Mouse (Mus musculus): ENCODE measurements at regions not wholly inside any gene's neighbourhood (a gene's known extent, or its start where the extent isn't known, plus 50 kb on each side); places are given as distances from the start of the nearest gene placed in this dataset.
"Not testable (repeated sequence)": the region's sequence is repeated elsewhere in the genome, so short reads cannot be mapped to it uniquely, and the experiment has no call there.

- H3K4me1 ChIP-seq, result peaks cover 6% of the 10 kb centered on the region
- WGBS, result 82% methylated on average over 7 of the region's 7 CpGs
- H3K36me3 ChIP-seq, result no peaks in the 10 kb centered on the region
- H3K27me3 ChIP-seq, result no peaks in the 10 kb centered on the region
- no peaks in the 10 kb centered on the region for H3K9me3 ChIP-seq (replicated peaks)
- no peak overlapping the region for H3K4me3 ChIP-seq (replicated peaks)
- H3K4me2 ChIP-seq (replicated peaks), result no peak overlapping the region
- no peak for ATAC-seq (ENCODE audit: insufficient number of reproducible peaks, low FRiP score, low TSS enrichment, low read depth)
- no peak overlapping the region for H3K9ac ChIP-seq
- no peak overlapping the region for H3K27ac ChIP-seq (replicated peaks)
These were observed 55.2 kb downstream of the Gm12728 start for GRCm38 (mm10) chr4:105844675-105845466.

DNA sequence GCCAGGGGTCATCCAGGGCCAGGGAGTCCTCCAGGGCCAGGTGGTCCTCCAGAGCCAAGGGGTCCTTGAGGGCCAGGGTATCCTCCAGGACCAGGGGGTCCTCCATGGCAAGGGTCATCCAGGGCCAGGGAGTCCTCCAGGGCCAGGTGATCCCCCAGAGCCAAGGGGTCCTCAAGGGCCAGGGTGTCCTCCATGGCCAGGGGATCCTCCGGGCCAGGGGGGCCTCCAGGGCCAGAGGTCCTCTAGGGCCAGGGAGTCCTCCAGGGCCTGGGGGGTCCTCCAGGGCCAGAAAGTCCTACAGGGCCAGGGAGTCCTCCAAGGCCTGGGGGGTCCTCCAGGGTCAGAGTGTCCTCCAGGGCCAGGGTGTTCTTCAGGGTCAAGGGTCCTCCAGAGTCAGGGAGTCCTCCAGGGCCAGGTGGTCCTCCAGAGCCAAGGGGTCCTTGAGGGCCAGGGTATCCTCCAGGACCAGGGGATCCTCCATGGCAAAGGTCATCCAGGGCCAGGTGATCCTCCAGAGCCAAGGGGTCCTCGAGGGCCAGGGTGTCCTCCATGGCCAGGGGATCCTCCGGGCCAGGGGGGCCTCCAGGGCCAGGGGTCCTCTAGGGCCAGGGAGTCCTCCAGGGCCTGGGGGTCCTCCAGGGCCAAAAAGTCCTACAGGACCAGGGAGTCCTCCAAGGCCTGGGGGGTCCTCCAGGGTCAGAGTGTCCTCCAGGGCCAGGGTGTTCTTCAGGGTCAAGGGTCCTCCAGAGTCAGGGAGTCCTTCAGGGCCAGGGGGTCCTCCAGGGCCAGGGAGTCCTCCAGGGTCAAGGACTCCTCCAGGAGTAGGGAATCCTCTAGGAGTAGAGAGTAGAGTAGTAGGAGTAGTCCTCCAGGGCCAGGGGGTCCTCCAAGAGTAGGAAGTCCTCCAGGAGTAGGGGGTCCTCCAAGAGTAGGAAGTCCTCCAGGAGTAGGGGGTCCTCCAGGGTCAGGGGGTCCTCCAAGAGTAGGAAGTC lies 56.6 kb downstream of the Gm12728 start:
- not testable (repeated sequence) for H3K27ac ChIP-seq (replicated peaks); ATAC-seq (ENCODE audit: insufficient number of reproducible peaks, low FRiP score, low TSS enrichment, low read depth); H3K4me2 ChIP-seq (replicated peaks); H3K9ac ChIP-seq; H3K4me3 ChIP-seq (replicated peaks); H3K4me1 ChIP-seq; H3K36me3 ChIP-seq; H3K27me3 ChIP-seq; H3K9me3 ChIP-seq (replicated peaks)
- 96% methylated on average over 3 of the region's 3 CpGs for WGBS

DNA sequence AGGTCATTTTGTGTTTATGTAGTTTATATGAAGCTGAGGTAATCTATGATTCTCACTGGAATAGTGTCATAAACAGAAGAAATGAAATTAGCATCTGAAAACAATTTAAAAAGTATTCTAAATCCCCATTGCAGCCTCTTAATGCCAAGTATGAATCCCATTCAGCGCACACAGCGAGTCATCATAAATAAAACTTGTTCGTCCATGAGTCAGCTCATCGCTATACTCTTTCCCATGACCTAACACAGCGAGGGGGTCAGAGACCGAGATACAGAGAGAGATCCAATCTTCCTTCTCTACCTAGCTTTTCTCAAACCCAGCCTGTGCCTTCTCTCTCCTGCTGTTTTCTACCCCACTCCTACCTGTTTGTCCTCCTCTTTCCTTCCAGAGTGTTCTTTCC lies 63.4 kb downstream of the Gm12728 start:
- Histone ChIP-seq H3K4me2 (replicated peaks) (no peak overlapping the region), H3K36me3 (no peaks in the 10 kb centered on the region), H3K9ac (no peak overlapping the region), H3K27ac (replicated peaks) (0 out of 2 replicates have a peak overlapping the region, but pooled peaks have one; percentile 34), H3K27me3 (no peaks in the 10 kb centered on the region), H3K9me3 (replicated peaks) (no peaks in the 10 kb centered on the region), H3K4me3 (replicated peaks) (no peak overlapping the region), H3K4me1 (no peaks in the 10 kb centered on the region)
- ATAC-seq (ENCODE audit: insufficient number of reproducible peaks, low FRiP score, low TSS enrichment, low read depth), result no peak
- 68% methylated on average over 6 of the region's 6 CpGs for WGBS

GRCm38 (mm10) chr4:105859052-105859864 lies 69.6 kb downstream of the Gm12728 start:
- Histone ChIP-seq H3K4me2 (replicated peaks) (no peak overlapping the region), H3K9ac (no peak overlapping the region), H3K27ac (replicated peaks) (no peak overlapping the region), H3K4me3 (replicated peaks) (no peak overlapping the region), H3K36me3 (no peaks in the 10 kb centered on the region), H3K9me3 (replicated peaks) (no peaks in the 10 kb centered on the region), H3K4me1 (peaks cover 20% of the 10 kb centered on the region), H3K27me3 (no peaks in the 10 kb centered on the region)
- WGBS, result 53% methylated on average over 15 of the region's 15 CpGs
- peak; percentile 17 for ATAC-seq (ENCODE audit: insufficient number of reproducible peaks, low FRiP score, low TSS enrichment, low read depth)

GRCm38 (mm10) chr4:105860930-105861653 lies 71.4 kb downstream of the Gm12728 start:
- H3K27ac ChIP-seq (replicated peaks), result peak overlapping the region; percentile 51
- H3K4me2 ChIP-seq (replicated peaks), result no peak overlapping the region
- no peaks in the 10 kb centered on the region for H3K36me3 ChIP-seq
- WGBS, result 15% methylated on average over 11 of the region's 11 CpGs
- peaks cover 20% of the 10 kb centered on the region for H3K4me1 ChIP-seq
- no peak overlapping the region for H3K4me3 ChIP-seq (replicated peaks)
- peak; percentile 83 for ATAC-seq (ENCODE audit: insufficient number of reproducible peaks, low FRiP score, low TSS enrichment, low read depth)
- no peak overlapping the region for H3K9ac ChIP-seq
- no peaks in the 10 kb centered on the region for H3K9me3 ChIP-seq (replicated peaks)
- H3K27me3 ChIP-seq, result no peaks in the 10 kb centered on the region

GRCm38 (mm10) chr4:105861654-105862037 lies 72.0 kb downstream of the Gm12728 start:
- no peaks in the 10 kb centered on the region for H3K27me3 ChIP-seq
- H3K9me3 ChIP-seq (replicated peaks), result no peaks in the 10 kb centered on the region
- no peak overlapping the region for H3K4me3 ChIP-seq (replicated peaks)
- no peak for ATAC-seq (ENCODE audit: insufficient number of reproducible peaks, low FRiP score, low TSS enrichment, low read depth)
- peak overlapping the region; percentile 51 for H3K27ac ChIP-seq (replicated peaks)
- H3K9ac ChIP-seq, result no peak overlapping the region
- peaks cover 20% of the 10 kb centered on the region for H3K4me1 ChIP-seq
- H3K4me2 ChIP-seq (replicated peaks), result no peak overlapping the region
- H3K36me3 ChIP-seq, result no peaks in the 10 kb centered on the region

DNA sequence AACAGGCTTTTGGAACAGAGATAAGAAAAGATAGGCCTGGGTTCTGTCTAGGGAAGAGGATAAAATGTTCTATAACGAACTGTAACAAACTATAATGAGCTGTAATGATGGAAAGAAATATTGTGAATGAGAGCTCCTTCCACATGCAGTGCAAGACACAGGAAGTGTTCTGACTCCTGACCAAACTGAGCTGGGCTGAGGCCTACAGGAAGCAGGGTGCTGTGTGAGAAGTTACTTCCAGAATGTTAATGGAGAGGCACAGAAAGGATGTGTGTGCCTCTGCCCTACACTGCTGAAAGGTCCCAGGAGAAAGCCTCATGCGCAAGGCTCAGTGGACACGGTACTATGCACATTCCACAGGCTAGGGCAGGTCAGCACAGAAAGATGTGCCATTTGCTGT lies 80.8 kb downstream of the Gm12728 start:
- Histone ChIP-seq H3K4me3 (replicated peaks) (no peak overlapping the region), H3K36me3 (no peaks in the 10 kb centered on the region), H3K9ac (no peak overlapping the region), H3K4me1 (no peaks in the 10 kb centered on the region), H3K27ac (replicated peaks) (no peak overlapping the region), H3K4me2 (replicated peaks) (no peak overlapping the region), H3K27me3 (no peaks in the 10 kb centered on the region), H3K9me3 (replicated peaks) (no peaks in the 10 kb centered on the region)
- WGBS, result 61% methylated on average over 3 of the region's 3 CpGs
- no peak for ATAC-seq (ENCODE audit: insufficient number of reproducible peaks, low FRiP score, low TSS enrichment, low read depth)

DNA sequence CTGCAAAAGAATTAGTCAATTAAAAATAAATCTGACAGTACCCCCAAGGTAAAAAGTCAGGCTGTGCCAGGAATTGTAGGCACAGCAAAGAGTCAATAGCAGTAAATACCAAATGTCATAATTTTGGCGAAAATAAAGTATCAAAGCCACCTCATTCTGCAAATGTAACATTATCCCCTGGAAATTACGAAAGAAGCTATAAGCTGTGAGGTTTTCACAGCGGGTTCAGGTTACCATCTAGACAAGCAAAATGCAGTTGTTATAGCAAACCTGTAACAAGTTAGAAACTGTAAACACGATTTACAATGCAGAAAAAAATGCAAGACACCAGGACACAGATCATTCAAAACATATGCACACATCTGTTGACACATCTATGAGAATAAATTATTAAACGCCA lies 87.6 kb downstream of the Gm12728 start:
- H3K4me2 ChIP-seq (replicated peaks), result no peak overlapping the region
- no peaks in the 10 kb centered on the region for H3K36me3 ChIP-seq
- no peaks in the 10 kb centered on the region for H3K9me3 ChIP-seq (replicated peaks)
- no peak overlapping the region for H3K27ac ChIP-seq (replicated peaks)
- H3K9ac ChIP-seq, result no peak overlapping the region
- no peak for ATAC-seq (ENCODE audit: insufficient number of reproducible peaks, low FRiP score, low TSS enrichment, low read depth)
- H3K27me3 ChIP-seq, result no peaks in the 10 kb centered on the region
- H3K4me3 ChIP-seq (replicated peaks), result no peak overlapping the region
- 18% methylated on average over 5 of the region's 5 CpGs for WGBS
- peaks cover 4% of the 10 kb centered on the region; the same call in 1 of the 2 replicates for H3K4me1 ChIP-seq

DNA sequence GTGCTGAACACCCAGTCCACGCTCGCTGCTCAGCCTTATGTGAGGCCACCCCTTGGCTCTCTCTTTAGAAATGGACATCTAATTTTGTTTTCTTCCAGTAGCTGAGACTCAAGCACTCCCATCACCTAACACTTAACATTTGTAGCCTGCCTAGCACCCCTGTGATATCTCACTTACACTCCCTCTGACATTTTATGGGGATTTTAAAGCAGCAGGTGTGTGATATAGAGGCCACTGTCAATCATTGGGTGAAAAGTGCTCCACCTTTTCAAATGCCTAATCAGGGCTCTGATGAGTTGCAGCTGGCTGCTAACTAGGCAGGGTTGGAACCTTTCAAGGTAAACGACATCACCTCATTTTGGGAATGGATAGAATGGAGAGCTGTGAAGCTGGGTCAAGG lies 90.2 kb downstream of the Gm12728 start:
- ATAC-seq (ENCODE audit: insufficient number of reproducible peaks, low FRiP score, low TSS enrichment, low read depth), result no peak

DNA sequence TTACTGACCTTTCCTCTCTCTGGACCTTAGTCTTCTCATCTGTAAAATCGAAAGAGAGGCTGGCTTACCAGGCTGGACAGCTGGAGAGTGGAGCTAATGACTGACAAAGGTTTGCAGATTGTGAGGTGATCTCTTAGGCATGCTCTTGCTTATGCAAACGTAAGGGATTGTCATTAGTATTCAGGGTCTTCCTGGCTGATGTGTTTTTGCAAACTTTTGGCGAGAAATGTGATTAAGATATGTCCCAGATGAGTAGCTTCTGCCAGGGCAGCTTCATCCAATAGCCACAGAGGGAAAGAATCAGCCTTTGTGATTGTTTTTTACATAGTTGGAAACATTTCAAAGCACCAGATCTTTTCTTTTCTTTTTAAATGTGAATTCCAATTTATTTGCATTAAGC lies 95.1 kb downstream of the Gm12728 start:
- Histone ChIP-seq H3K4me3 (replicated peaks) (no peak overlapping the region), H3K9me3 (replicated peaks) (no peaks in the 10 kb centered on the region), H3K4me1 (no peaks in the 10 kb centered on the region), H3K27ac (replicated peaks) (0 out of 2 replicates have a peak overlapping the region, but pooled peaks have one; percentile 36), H3K4me2 (replicated peaks) (no peak overlapping the region), H3K27me3 (no peaks in the 10 kb centered on the region), H3K36me3 (no peaks in the 10 kb centered on the region), H3K9ac (no peak overlapping the region)
- 33% methylated on average over 3 of the region's 3 CpGs for WGBS
- ATAC-seq (ENCODE audit: insufficient number of reproducible peaks, low FRiP score, low TSS enrichment, low read depth), result no peak

More for the DNA sequence above, 90.2 kb downstream of the Gm12728 start:
- no peaks in the 10 kb centered on the region for H3K9me3 ChIP-seq (replicated peaks)
- H3K4me3 ChIP-seq (replicated peaks), result no peak overlapping the region
- no peak overlapping the region for H3K9ac ChIP-seq
- no peak overlapping the region for H3K27ac ChIP-seq (replicated peaks)
- peaks cover 4% of the 10 kb centered on the region; the same call in 1 of the 2 replicates for H3K4me1 ChIP-seq
- WGBS, result 70% methylated on average over 3 of the region's 3 CpGs
- no peaks in the 10 kb centered on the region for H3K36me3 ChIP-seq
- no peaks in the 10 kb centered on the region for H3K27me3 ChIP-seq
- no peak overlapping the region for H3K4me2 ChIP-seq (replicated peaks)
